Mouse (Mus musculus): ENCODE data around the gene Trim80.
"Not testable (repeated sequence)": the region's sequence is repeated elsewhere in the genome, so short reads cannot be mapped to it uniquely, and the experiment has no call there.

The Trim80 gene

DNA sequence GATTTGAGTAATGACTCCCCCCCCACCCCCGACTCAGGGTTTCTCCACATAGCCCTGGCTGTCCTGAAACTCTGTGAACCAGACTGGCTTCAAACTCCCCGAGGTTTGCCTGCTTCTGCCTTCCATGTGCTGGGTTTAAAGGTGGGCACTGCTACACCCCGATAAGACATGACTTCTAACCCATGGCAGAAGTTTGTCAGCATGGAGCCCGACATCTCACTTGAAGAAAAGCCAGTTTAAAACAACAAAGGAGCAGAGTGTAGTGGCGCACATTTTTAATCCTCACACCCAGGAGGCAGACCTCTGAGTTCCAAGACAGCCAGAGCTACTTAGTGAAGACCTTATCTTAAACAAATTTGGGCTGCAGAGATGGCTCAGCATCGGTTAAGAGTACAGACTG lies 52.0 kb downstream of the Trim80 start:
- DNase-seq (ENCODE audit: low read depth, low spot score), result no peak

DNA sequence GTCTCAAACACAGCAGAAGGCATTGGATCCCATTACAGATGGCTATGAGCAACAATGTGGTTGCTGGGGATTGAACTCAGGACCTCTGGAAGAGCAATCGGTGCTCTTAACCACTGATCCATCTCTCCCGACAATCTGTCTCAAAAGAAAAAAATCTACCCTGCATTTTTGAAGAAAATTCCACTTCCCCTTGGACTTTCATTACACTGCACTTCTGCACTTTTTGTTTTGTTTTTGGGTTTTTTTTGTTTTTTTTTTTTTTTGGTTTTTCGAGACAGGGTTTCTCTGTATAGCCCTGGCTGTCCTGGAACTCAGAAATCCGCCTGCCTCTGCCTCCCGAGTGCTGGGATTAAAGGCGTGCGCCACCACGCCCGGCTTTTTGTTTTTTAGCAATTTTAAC lies 56.2 kb downstream of the Trim80 start:
- not testable (repeated sequence) for DNase-seq (ENCODE audit: low read depth, low spot score)
